Mouse (Mus musculus): Measurements from ENCODE around the gene Orc4. TPM values are rescaled to one million over a fixed set of nuclear protein-coding genes. Genes with fewer than 3 reads are reported as not detected.

Orc4 gene
- 94.4 and 97.8 TPM in 2 replicates for polyA plus RNA-seq (2016; fragmentation: Nextera tagmentation; extraction: Ambion mirVana)

DNA sequence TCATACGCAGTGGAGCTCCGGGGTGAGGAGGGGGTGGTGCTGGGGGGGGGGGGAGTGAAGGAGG lies at the start of gene Orc4:
Gene Orc4 (minus strand): TSS at position 26 of the 64 bp plus-strand sequence.
- Histone ChIP-seq H3K4me1 (no peaks in the 10 kb centered on the region), H3K9me3 (no peaks in the 10 kb centered on the region), H3K36me3 (no peaks in the 10 kb centered on the region), H3K27ac (peak within 1 kb of the TSS; percentile 95), H3K4me3 (peak within 1 kb of the TSS; percentile 89), H3K27me3 (ENCODE audit: insufficient read depth, poor library complexity, severe bottlenecking) (no peaks in the 10 kb centered on the region)
- DNase-seq (ENCODE audit: low spot score), result no peak
- WGBS, result 0% methylated on average over 2 of the region's 2 CpGs

GRCm38 (mm10) chr2:48990322-48990721 lies 40.2 kb upstream of the Orc4 start:
- Histone ChIP-seq H3K4me3 (no peak overlapping the region), H3K36me3 (no peaks in the 10 kb centered on the region), H3K27me3 (ENCODE audit: insufficient read depth, poor library complexity, severe bottlenecking) (no peaks in the 10 kb centered on the region), H3K9me3 (no peaks in the 10 kb centered on the region), H3K27ac (no peak overlapping the region), H3K4me1 (no peaks in the 10 kb centered on the region)
- no peak for DNase-seq (ENCODE audit: low spot score)
- WGBS, result 89% methylated on average over 3 of the region's 3 CpGs

DNA sequence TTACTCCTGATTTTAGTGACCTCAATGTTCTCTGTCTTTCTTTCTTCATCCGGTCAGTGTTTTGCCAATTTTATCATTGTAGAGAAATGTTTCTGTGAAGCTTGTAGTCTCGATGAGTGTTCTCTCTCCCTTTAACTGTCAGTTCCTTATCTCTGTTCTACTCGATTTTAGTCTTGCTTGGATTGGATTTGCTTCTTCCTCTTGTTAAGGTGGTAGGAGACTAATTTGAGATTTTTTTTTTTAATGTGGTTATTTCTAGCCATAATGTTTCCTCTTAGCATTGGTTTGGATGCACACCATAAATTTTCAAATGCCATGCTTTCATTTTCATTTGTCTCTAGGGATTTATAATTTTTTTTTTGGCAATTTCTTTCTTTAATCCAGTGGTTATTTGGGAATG lies 28.8 kb upstream of the Orc4 start:
- WGBS, result 49% methylated on average over 3 of the region's 3 CpGs
- no peak overlapping the region for H3K4me3 ChIP-seq
- no peaks in the 10 kb centered on the region for H3K36me3 ChIP-seq
- no peak for DNase-seq (ENCODE audit: low spot score)
- no peaks in the 10 kb centered on the region for H3K4me1 ChIP-seq
- H3K9me3 ChIP-seq, result no peaks in the 10 kb centered on the region
- no peaks in the 10 kb centered on the region for H3K27me3 ChIP-seq (ENCODE audit: insufficient read depth, poor library complexity, severe bottlenecking)
- H3K27ac ChIP-seq, result no peak overlapping the region

GRCm38 (mm10) chr2:48956591-48956990 lies 6.5 kb upstream of the Orc4 start:
- WGBS, result 67% methylated on average over 3 of the region's 3 CpGs
- no peaks in the 10 kb centered on the region for H3K27me3 ChIP-seq (ENCODE audit: insufficient read depth, poor library complexity, severe bottlenecking)

GRCm38 (mm10) chr2:48950316-48950880 lies 321 bp upstream of the Orc4 start:
- Histone ChIP-seq H3K9me3 (no peaks in the 10 kb centered on the region), H3K27ac (peak overlapping the region; percentile 95), H3K36me3 (no peaks in the 10 kb centered on the region), H3K27me3 (ENCODE audit: insufficient read depth, poor library complexity, severe bottlenecking) (no peaks in the 10 kb centered on the region), H3K4me1 (no peaks in the 10 kb centered on the region), H3K4me3 (peak overlapping the region; percentile 89)
- 9% methylated on average over 5 of the region's 6 CpGs for WGBS
- no peak for DNase-seq (ENCODE audit: low spot score)

More at GRCm38 (mm10) chr2:48956591-48956990, 6.5 kb upstream of the Orc4 start:
- H3K4me3 ChIP-seq, result no peak overlapping the region
- no peak for DNase-seq (ENCODE audit: low spot score)
- no peaks in the 10 kb centered on the region; the same call in 1 of the 2 replicates for H3K36me3 ChIP-seq
- H3K4me1 ChIP-seq, result no peaks in the 10 kb centered on the region
- H3K9me3 ChIP-seq, result no peaks in the 10 kb centered on the region
- H3K27ac ChIP-seq, result no peak overlapping the region

- DNase-seq (ENCODE audit: low spot score), result peak; percentile 88
- H3K27me3 ChIP-seq (ENCODE audit: insufficient read depth, poor library complexity, severe bottlenecking), result no peaks in the 10 kb centered on the region
- peak overlapping the region; percentile 89 for H3K4me3 ChIP-seq
- H3K4me1 ChIP-seq, result no peaks in the 10 kb centered on the region
- peak overlapping the region; percentile 95 for H3K27ac ChIP-seq
- 2% methylated on average over 9 of the region's 9 CpGs for WGBS
- no peaks in the 10 kb centered on the region for H3K36me3 ChIP-seq
- no peaks in the 10 kb centered on the region for H3K9me3 ChIP-seq
These were observed 280 bp downstream of the Orc4 start for GRCm38 (mm10) chr2:48949743-48950251.

DNA sequence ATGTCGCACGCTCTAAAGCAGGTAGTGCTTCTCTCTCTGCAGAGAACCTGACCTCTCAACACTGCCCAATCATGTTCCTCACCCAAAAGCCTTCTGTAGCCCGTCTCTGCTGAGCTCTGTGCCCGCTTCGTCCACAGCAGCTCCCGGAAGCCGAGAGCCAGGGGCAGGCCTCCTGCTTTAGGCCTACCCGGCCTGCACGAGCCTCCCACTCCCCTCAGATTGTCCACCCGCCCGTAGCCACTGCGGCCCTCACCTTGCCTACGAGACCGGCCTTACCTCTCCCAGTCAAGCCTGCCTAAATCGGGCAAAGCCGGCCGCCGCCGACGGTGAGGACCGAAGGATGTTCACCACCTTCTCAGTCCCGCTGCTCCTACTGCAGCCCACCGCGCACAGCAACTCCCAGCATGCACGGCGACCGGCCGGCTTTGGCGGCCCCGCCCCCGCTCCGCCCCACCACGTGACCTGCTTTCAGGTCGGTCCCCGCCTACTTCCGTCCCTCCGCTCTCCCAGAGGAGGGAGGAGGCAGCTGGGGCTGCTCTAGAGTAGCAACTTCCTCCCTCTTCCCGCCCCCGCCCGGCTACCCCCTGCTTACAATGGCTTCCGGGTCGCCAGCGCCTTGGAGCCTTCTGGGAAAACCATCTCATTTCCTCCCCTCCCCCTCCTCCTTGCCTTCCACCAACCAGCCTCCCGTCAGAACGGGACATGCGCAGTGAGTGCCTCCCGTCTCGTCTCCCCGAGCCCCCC lies 1.1 kb downstream of the Orc4 start, which contains the start of gene Mbd5:
Gene Mbd5 (plus strand): TSS at position 668 of the 744 bp plus-strand sequence.
- DNase-seq (ENCODE audit: low spot score), result peak; percentile 100

GRCm38 (mm10) chr2:48947761-48948160 lies 2.3 kb downstream of the Orc4 start:
- Histone ChIP-seq H3K36me3 (no peaks in the 10 kb centered on the region), H3K4me3 (peak overlapping the region; percentile 89), H3K27me3 (ENCODE audit: insufficient read depth, poor library complexity, severe bottlenecking) (no peaks in the 10 kb centered on the region), H3K27ac (no peak overlapping the region), H3K9me3 (no peaks in the 10 kb centered on the region), H3K4me1 (no peaks in the 10 kb centered on the region)
- WGBS, result 72% methylated on average over 3 of the region's 3 CpGs
- DNase-seq (ENCODE audit: low spot score), result no peak

More for the DNA sequence above, 1.1 kb downstream of the Orc4 start, which contains the start of gene Mbd5:
- WGBS, result 0% methylated on average over 38 of the region's 49 CpGs
- Histone ChIP-seq H3K27me3 (ENCODE audit: insufficient read depth, poor library complexity, severe bottlenecking) (no peaks in the 10 kb centered on the region), H3K27ac (peak within 1 kb of the TSS; percentile 95), H3K9me3 (no peaks in the 10 kb centered on the region), H3K4me3 (peak within 1 kb of the TSS; percentile 89), H3K4me1 (no peaks in the 10 kb centered on the region), H3K36me3 (no peaks in the 10 kb centered on the region)

DNA sequence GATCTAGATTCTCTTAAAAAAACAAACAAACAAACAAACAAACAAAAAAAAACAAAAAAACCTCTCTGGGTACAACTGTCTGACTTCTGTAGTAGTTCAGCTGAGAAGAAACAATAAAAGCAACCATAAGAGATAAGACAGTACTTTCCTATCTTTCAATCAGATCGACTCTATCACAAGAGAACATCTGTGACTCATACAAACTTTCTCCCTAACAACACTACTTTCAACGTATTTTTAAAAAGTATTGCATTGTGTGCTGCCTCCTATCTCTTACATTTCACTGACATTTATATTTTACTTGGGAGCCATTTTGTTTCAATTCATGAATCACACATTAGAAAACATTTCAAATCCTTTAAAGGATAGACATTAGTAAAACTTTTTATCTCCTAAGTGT lies 15.0 kb downstream of the Orc4 start:
- no peak for DNase-seq (ENCODE audit: low spot score)
- no peaks in the 10 kb centered on the region for H3K27me3 ChIP-seq (ENCODE audit: insufficient read depth, poor library complexity, severe bottlenecking)
- WGBS, result 77% methylated on average over 2 of the region's 2 CpGs
- H3K4me1 ChIP-seq, result no peaks in the 10 kb centered on the region
- no peaks in the 10 kb centered on the region for H3K9me3 ChIP-seq
- peaks cover 41% of the 10 kb centered on the region for H3K36me3 ChIP-seq
- H3K27ac ChIP-seq, result no peak overlapping the region
- H3K4me3 ChIP-seq, result no peak overlapping the region

DNA sequence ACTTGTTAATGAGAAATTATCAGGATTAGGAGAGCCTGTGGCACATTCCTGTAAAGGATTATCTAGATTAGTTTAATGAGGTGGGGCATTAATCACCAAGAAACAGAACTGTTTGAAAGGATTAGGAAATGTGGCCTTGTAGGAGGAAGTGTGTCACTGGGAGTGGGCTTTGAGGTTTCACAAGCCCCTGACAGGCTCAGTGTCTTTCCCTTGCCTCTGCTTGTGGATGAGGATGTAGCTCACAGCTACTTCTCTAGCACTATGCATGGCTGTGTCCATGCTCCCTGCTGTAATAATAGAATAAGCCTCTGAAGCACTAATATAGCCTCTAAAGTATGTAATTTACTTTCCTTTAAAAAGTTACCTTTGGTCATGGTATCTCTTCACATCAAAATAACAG lies 34.2 kb downstream of the Orc4 start:
- Histone ChIP-seq H3K4me1 (no peaks in the 10 kb centered on the region), H3K27ac (no peak overlapping the region), H3K27me3 (ENCODE audit: insufficient read depth, poor library complexity, severe bottlenecking) (no peaks in the 10 kb centered on the region), H3K4me3 (no peak overlapping the region), H3K9me3 (no peaks in the 10 kb centered on the region), H3K36me3 (peaks cover 55% of the 10 kb centered on the region)
- no peak for DNase-seq (ENCODE audit: low spot score)

DNA sequence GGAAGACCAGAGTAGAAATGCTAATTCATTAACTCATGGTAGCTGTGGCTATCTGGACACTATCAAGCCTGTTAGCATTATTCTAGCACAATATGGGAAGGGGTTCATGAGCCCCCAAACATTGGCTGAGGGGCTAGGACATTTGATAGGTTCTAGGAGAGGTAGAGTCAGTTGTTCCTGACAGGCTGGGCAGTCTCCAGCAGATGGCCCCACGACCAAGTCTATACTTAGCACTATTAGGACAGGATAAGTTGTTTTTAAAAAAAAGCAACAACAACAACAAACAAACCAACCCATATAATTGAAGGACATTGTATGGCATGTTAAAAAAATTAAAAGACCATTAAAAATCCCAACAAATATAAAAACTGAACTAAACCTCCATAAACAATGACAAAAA lies 35.9 kb downstream of the Orc4 start:
- Histone ChIP-seq H3K9me3 (no peaks in the 10 kb centered on the region), H3K27me3 (ENCODE audit: insufficient read depth, poor library complexity, severe bottlenecking) (no peaks in the 10 kb centered on the region), H3K4me1 (no peaks in the 10 kb centered on the region), H3K36me3 (peaks cover 40% of the 10 kb centered on the region), H3K27ac (no peak overlapping the region), H3K4me3 (no peak overlapping the region)
- WGBS, result 57% methylated on average over 1 of the region's 1 CpGs
- DNase-seq (ENCODE audit: low spot score), result no peak

DNA sequence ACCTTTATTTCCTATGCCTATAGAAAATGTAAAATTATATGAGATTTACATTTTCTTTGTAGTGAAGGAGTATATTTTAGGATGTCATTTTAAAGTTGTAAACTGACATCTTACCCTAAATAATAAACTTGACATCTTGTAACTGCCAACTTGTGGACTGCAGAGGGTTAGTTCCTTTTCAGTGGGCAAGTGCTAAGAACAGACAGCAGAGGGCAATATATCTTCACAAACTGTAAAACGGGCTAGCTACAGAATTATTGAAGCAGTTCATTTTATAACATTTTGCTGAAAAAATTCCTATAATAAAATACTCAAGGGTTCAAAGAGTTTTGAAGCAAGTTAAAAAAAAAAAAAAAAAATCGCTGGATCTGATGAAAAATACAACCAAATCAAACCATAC lies 41.2 kb downstream of the Orc4 start:
- 54% methylated on average over 2 of the region's 2 CpGs for WGBS
- H3K4me3 ChIP-seq, result no peak overlapping the region
- H3K36me3 ChIP-seq, result peaks cover 37% of the 10 kb centered on the region
- H3K4me1 ChIP-seq, result no peaks in the 10 kb centered on the region
- DNase-seq (ENCODE audit: low spot score), result no peak
- H3K27ac ChIP-seq, result no peak overlapping the region
- H3K9me3 ChIP-seq, result no peaks in the 10 kb centered on the region
- H3K27me3 ChIP-seq (ENCODE audit: insufficient read depth, poor library complexity, severe bottlenecking), result no peaks in the 10 kb centered on the region

- Histone ChIP-seq H3K36me3 (peaks cover 28% of the 10 kb centered on the region; the same call in 1 of the 2 replicates), H3K27me3 (ENCODE audit: insufficient read depth, poor library complexity, severe bottlenecking) (no peaks in the 10 kb centered on the region), H3K9me3 (no peaks in the 10 kb centered on the region), H3K27ac (no peak overlapping the region), H3K4me1 (no peaks in the 10 kb centered on the region), H3K4me3 (no peak overlapping the region)
- DNase-seq (ENCODE audit: low spot score), result no peak
- 88% methylated on average over 3 of the region's 3 CpGs for WGBS
These were observed 54.9 kb downstream of the Orc4 start for GRCm38 (mm10) chr2:48895186-48895585.

- Histone ChIP-seq H3K9me3 (no peaks in the 10 kb centered on the region), H3K27me3 (ENCODE audit: insufficient read depth, poor library complexity, severe bottlenecking) (no peaks in the 10 kb centered on the region), H3K27ac (no peak overlapping the region), H3K4me1 (no peaks in the 10 kb centered on the region), H3K4me3 (no peak overlapping the region), H3K36me3 (peaks cover 2% of the 10 kb centered on the region; the same call in 1 of the 2 replicates)
- DNase-seq (ENCODE audit: low spot score), result no peak
These were observed 64.1 kb downstream of the Orc4 start for GRCm38 (mm10) chr2:48885945-48886344.
